Mouse (Mus musculus): ENCODE measurements around the gene Crp.

Gene Crp

DNA sequence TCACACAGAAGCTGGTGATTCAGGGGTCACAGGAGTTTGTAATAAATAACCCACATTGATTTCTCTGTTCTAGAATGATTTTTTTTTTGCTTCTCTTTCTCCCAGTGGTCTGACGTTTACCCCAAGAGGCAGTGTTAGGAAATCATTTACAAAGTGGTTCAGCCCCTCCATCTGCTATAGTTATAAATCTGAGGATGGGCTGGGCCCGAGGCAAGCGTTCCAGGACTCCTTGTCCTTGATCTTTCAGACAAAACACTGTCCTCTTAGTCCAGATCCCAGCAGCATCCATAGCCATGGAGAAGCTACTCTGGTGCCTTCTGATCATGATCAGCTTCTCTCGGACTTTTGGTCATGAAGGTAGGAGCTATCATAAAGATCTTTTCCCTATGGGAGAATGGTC is at the start of gene Crp:
Gene Crp, plus strand, starts transcription at position 212 of the 400 bp plus-strand sequence.
- DNase-seq (ENCODE audit: low spot score) = no peak

DNA sequence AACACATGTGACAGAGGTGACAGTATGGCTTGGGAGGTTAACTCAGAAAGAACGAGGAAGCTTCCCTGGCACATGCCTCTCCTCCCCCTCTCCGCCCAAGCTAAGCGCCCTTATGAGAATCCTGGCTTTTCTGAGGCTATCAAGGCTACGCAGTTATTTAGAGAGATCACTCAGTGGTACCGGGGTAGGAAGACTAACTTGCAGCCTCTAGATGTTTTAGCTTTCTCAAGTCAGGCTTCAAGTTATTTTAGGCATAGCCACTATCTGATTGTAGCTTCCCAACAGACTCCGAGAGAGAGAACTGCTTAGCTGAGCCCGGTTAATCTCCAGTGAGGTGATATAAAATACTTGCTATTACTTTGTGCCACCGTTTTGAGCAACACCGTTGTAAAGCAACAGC is 48.5 kb upstream of the Crp start:
- no peak for DNase-seq (ENCODE audit: low spot score)

DNA sequence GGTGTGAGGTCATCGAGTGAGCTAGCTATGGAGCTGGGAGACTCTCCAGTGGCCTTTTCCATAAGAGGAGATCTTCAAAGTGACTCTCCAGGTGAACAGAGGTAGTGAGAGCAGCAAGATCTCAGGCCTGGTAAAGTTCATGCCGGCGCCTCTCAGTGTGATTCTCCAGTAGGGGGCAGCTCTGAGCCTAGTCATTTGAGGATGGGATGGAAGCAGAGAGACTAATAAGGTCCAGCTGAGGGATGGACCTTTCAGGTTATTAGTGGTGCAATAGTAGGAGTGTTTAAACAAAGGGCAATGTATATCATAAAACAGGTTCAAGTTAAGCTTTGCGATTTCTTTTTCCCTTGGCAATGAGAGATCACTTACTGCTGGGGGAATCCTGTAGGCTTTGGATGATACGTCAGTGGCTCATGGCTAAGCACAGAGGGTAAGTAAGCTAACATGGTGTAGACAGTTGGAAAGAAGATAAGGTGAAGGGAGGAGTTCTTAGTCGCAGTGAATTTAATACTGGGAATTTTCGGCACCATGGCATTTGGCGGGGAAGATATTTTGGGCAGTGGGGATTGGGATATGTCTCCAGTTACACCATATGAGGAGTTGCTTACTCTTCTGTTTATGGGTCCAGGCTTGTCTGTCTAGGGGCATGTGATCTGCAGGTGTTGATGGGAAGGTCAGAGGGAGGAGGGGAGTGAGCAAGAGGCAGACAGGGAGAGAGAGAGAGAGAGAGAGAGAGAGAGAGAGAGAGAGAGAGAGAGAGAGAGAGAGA is 47.2 kb upstream of the Crp start:
- DNase-seq (ENCODE audit: low spot score) = no peak

DNA sequence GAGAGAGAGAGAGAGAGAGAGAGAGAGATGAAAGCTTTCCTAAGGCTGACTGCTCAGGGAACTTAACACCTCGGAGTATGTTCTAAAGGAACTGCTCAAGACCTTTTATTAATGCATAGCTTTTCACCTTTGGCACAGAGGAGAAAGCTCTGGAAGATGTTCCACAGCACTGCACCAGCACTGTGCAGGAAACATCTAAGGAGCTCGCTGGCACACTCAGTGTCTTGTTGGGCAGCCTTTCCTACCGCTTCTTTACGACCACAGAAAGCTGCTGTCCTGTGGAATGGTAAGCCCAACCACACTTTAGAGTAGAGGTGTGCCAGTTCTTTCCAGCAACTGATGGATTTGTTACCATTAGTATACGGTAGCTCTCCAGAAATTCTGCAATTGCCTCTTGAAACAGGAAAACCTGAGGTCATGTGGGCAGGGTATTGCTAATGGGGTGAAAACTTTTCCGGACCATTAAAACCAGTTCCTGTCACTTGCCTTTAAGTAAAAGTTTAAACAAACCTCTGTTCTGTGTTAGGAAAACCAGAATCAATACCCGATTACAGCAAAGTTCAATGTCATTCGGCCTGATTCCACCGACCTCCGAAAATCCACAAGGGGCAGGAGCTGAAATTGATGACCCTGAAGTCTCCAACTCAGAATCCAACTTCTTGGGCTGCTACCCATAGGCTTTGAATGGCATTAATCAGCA is 46.4 kb upstream of the Crp start:
- DNase-seq (ENCODE audit: low spot score) = no peak

DNA sequence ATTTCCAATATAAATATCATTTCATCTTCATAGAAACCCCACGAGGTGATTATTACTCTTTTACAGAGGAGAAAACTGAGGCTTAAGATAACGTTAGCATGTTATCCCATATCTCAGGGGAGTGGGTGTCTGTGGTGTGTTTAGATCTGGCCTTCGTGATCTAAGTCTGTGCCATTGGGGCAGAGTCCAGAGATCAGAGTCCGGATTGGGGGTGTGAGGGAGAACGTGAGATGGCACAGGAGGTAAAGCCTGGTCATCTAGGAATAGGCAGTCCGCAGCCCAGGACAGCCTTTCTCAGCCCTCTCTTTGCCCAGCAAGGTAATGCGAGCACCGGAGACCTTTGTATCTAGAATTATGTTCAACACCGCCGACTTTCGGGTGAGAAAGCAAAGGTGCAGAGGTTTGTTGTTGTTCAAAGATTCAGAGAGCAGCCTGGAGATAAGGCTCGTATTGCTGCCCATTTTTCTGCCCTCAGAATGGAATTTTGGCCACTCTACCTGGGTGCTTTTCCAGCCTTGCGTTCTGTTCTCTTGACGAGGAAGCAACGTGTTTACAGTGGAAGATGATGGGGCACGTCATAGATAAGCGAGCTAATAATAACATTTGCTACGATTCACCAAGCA is 45.7 kb upstream of the Crp start:
- no peak for DNase-seq (ENCODE audit: low spot score)

DNA sequence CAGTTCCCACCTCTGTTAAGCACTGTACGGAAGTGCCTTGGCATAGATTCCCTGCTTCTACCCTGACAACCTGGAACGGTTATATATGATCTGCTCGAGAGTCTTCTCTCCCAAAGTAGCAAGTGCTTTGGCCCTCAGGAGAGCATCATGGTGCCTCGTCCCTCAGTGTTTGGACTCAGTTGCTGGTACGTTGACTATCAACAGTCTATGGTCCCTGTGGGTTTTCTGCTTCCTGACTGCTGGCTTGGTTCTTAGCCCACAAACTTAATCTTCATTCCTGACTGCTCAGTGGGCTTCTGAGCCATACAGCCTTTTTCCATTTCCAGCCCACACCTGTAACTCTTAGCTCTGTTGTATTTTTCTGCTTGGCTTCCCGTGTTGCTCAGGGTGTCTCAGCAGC is 44.0 kb upstream of the Crp start:
- no peak for DNase-seq (ENCODE audit: low spot score)

DNA sequence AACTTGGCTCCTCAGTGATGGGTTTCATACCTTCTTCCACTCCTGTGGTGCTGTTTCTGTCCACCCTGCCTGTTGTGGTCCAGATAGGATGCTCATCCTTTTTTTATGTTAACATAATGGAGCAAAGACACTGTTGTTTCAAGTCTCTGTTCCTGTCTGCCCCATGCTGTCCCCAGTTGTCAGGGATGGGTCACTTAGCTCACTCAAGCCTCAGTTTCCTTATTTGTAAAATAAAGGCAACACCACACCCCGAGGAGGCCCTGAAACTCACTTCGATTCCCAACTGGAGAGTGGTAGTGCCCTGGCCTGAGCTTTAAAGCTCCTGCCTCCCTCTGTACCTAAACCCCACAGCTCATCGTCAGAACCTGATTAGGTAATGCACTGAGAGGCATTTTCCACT is 40.6 kb upstream of the Crp start:
- no peak for DNase-seq (ENCODE audit: low spot score)

DNA sequence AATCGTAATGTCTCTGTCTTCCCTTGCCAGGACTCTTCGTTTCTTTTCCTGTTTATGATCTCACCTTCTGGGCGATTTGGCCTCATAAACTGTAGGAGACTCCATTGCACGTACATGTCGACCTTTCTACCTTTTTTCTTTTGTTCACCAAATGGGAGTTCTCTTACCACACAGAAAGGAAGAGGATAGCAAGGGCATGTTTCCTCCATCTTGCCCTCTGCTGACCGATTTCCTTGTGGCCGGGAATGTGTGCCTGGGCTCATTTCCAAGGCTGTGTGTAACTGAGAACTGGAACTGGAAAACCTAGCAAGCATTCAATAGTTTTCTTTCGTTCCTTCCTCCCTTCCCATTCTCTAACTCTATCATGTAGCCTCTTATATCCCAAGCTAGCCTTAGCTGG is 38.2 kb upstream of the Crp start:
- no peak for DNase-seq (ENCODE audit: low spot score)

DNA sequence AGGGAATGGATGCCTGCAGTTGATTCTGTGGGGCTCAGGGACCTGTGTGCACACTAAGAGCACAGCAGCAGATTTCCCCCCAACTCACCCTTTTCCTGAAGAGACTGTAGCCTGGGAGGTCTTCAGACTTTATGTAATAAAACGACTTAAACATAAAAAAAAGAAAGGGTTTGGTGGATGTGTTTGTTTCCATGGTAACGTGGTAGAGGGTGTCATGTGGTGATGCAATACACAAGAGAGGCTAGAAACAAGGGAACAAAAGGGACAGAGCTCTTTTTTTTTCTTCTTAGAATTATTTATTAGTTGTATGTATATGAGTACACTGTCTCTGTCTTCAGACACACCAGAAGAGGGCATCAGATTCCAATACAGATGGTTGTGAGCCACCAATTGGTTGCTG is 32.4 kb upstream of the Crp start:
- DNase-seq (ENCODE audit: low spot score) = no peak

DNA sequence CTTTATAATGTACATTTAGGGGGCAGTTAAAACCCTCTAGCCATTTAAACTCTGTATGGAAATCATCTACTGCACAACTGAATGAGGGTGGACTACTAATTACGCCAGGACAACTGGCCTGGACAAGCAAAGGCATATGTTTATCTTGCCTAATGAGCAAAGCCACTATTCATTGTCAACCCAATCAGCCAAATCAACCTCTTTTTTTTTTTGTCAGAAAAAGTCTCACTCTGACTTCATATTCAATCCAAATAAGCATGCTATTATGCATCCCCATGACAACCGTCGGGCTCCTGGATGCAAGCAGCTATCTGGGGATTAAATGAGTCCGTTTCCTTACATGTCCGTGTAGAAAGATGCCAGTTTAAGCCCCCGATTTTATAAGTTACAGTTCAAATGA is 30.3 kb upstream of the Crp start:
- no peak for DNase-seq (ENCODE audit: low spot score)

DNA sequence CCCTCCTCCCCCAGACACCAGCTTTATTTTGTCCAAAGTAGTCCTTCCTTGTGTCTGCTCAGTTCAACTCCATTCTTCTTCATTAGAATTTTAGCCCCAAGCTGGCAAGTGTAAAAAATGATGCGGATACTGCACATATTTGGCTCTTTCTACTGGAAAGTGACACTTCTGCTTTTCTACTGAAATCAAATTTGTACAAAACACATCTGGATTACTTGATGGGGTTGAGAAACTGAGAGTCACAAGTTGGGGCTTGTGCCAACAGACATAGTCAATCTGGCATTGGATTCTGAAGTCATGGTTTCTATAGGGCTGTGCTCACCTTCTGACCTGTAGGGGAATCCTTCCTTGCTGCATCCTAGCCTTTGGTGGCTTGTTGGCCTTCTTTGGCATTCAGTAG is 27.1 kb upstream of the Crp start:
- no peak for DNase-seq (ENCODE audit: low spot score)

DNA sequence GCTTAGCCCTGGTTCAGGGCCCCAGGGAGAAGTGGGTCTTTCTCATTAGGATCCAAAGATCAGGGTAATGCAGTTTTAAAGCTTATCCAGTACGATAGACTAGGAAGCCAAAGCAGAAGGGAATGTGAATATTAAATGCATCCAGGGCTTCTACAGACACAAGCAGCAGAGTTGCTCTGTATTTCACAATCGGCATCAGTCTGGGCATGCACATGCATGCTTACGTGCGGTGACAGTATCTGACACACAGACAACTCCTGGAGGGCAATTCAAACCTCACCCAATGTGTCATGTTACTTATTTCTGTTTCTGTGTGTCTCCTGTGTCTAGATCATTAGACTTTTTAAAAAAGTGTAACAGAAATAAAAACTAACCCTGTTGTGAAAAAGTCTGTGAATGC is 17.1 kb upstream of the Crp start:
- no peak for DNase-seq (ENCODE audit: low spot score)

DNA sequence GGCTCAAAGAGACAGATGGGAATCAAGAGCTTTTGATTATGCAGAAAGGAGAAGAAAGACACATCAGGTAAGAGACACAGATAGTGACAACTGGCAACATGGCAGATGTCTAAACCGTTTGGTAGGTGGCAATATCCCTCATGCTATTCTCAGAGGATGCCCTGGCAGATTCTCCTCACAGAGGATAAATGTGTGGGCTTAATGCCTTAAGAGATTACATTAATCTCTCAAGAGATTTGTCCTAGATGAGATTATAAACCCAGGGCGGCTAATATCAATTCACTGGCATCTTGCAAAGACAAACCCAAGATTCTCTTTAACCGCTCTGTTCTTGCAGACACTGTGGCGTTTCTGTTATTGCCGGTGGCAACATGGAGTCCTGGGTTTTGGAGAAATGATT is 14.3 kb upstream of the Crp start:
- DNase-seq (ENCODE audit: low spot score) = no peak

DNA sequence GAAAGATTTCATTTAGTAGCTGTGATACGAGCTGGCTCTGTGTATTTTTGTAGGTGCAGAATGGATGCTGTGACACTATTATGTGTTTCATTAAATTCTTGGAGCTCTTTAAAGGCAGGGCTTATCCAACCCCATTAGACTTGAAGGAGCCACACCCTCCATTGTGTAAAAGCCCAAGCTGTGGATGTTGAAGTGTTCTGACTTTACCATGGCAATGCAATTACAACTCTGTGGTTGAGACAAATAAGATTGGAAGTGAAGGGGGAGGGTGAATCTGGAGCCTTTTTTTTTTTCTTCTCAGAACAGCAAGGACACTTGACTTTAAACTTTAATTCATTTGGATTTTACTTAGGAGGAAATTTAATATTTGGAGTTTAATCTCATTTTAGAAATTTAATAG is 13.9 kb upstream of the Crp start:
- no peak for DNase-seq (ENCODE audit: low spot score)

DNA sequence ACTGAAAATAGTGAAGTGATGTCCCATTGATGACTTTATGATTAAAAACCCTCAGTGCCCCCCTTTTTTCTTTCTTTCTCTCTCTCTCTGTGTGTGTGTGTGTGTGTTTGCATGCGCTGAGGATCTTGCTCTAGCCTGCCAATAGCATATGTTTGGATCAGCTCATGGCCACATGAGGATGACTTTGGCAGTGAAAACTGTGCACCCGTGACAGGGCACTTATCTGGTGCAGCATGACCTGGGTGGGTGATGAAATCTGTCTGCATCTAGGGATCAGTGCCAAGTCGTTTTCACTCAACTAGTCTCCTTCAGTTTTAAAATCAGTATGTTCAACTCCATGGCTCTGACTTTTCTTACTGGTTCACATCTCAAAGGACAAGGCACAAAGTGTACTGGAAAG is 12.7 kb upstream of the Crp start:
- no peak for DNase-seq (ENCODE audit: low spot score)

DNA sequence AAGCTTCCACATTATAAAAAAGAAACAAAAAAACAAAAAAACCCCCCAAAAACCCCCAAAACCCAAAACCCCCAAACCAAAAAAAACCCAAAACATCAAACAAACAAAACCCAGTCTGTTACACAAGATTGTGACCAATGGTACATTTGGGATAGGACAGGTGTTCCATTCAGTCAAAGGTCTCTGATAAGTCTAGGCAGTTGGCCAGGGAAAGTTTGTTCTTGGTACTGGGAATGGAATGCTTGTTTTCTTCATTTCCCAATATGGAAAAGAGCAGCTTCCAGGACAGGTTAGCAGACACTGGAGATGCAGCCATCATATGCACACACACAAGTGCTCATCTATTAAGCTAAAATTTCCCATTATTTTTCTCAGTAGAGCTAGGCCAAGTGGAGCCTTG is 433 bp upstream of the Crp start:
- no peak for DNase-seq (ENCODE audit: low spot score)

DNA sequence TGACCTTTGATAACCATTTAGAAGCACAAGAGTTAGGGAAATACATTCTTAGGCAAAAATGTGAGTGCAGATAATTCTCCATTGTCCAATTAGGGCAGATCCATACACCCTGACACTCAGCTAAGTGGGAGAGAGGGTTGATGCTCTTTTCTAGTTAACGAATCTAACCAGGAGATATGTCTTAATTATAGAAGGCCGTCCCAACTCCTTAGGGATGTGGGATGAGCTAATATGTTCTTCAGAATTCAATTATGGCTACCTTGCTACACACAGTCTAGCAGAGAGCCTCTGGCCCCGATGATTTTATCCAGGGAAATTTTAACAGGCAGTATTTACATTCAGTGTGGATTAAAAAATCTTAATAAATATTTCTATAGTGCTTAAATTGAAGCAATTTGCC is 3.0 kb downstream of the Crp start:
- DNase-seq (ENCODE audit: low spot score) = no peak

DNA sequence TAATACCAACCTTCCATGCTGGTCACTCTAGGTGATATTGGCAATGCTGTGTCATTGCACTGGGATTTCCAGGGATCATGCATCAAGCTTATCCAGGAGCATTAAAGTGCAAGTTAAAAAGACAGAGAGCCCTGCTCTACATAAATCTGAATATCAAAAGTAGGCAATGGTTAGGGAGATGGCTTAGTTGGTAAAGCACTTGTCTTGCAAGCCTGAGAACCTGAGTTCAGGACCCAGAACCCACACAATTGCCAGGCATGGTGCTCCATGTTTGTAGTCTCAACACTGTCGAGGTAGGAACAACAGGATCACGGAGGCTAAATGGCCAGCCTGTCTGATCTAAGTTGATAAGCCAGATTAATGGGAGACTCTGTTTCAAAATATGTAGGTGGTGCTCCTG is 3.5 kb downstream of the Crp start:
- no peak for DNase-seq (ENCODE audit: low spot score)

DNA sequence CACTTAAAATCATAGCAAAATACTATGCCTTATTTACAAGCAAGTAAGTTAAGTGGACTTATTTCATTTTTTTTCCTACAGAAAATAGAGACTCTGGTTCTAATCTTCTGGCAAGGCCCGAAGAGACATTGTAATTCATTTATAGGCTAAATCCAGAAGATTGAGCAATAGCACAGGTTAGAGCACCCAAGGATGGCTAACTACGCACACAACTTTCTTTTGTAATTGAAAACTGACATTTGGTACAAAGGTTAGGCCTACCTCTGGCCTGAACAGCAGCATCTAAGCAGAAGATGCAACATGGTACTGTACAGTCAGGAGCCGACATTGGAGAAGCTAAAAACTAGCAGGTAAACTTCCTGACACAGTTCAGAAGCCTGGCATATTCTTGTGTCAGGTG is 4.0 kb downstream of the Crp start:
- DNase-seq (ENCODE audit: low spot score) = no peak

DNA sequence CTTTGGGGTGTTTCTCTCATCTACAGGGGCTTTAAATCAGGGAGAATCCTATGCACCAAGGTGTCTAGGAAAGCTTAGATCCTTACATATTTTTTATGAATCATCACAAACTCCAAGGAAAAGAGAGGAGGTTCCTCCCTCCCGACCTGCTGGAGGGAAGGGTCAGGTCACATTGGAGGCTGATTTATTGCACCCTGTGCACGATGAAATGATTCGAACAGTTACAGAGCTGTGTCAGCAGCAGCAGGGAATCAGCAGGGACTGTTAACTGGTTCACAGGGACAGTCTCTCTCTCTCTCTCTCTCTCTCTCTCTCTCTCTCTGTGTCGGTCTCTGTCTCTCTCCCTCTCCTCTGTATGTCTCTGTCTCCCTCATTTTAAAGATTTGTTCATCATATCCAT is 6.9 kb downstream of the Crp start:
- DNase-seq (ENCODE audit: low spot score) = no peak

DNA sequence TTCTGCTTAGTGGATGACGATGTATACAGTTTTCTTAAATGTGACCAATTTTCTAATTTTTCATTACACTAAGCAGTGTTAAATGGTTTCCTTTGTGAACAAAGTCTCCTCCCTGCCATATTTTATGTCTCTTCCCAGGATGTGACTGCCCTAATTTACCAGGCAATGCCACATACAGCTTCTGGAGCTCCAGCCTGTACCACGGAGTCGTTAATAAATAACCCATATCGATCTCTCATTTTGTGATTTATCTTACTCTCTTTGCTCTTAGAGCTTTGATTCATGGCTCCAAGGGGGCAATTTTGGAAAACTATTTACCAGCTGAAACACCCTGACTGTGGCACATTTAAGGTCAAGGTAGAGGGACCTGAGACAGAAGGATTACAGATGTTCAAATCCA is 8.4 kb downstream of the Crp start:
- no peak for DNase-seq (ENCODE audit: low spot score)

DNA sequence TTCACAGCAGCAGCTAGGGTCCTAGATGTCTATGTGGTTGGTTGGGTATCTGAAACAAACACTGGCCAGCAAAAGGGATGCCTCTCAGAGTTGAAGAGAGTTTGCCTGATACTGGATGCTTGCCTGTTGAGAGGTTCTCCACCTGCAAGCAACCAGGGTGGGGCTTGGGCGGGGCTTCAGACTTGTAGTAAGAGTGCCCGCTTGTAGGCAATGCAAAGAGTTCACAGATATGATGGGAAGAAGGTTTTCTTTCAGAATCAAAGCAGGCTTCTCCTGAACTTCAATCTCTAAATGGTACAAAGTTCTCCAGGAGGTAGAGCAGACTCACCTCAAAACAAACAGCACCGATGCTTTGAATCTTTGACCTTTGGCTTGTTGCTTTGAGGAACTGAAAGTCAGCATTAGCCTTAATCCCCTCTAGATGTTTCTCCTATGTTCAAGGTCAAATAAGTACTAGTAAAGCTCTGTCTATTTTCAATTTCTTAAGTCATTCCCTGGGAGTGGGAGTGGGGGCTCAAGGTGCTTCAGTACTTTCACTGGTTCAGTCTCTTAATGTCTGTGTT is 12.0 kb downstream of the Crp start:
- no peak for DNase-seq (ENCODE audit: low spot score)

DNA sequence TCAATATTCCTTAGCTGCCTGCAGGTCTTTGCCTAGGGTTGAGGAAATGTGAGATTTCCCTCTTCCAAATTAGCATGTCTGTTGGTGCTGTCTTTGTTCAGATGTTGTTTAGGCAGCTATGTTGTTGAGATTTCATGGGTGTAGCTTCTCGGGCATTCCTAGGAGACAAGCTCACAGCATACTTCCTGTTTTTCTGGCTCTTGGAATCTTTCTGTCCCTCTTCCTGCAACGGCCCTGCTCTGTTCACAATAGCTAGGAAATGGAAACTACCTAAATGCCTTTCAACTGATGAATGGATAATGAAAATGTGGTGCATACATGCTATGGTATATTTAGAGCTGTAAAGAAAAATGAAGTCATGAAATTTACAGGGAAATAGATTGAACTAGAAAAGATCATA is 13.5 kb downstream of the Crp start:
- DNase-seq (ENCODE audit: low spot score) = no peak

Measured in layer of hippocampus, adult 11-12 months (tissue).